Mouse (Mus musculus) embryo, embryonic 10 days (tissue): ENCODE results near the gene Ngb.

ENCODE experiments used
- DNase-seq: peaks from one replicate; pipeline ENCODE4 v3.0.0-alpha.2; 2015; ENCODE audit warnings: low spot score

Gene Ngb

GRCm38 (mm10) chr12:87091916-87092315, 10.4 kb downstream of the Ngb start:
- DNase-seq = no peak

DNA sequence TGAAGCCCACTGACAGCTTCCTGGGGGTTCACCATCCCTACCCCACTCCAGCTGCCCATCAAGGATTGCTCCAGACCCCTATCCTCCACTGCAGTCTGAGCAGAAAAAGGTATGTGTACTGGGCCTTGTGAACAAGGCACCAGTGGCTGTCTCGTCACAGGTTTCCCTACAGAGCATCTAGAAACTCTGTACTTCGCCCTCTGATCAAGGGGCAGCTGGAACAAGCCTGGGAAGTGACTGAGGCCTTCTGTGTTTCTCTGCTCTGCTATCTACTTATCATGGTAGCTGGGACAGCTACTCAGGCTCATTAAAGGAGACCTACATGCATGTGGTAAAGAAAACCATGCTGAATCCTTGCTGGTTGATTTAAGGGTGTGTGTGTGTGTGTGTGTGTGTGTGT, 12.6 kb downstream of the Ngb start:
- DNase-seq = no peak

GRCm38 (mm10) chr12:87089255-87089654, 13.1 kb downstream of the Ngb start:
- DNase-seq = no peak

- peak; percentile 33 for DNase-seq
Observed at GRCm38 (mm10) chr12:87088331-87088730, 14.0 kb downstream of the Ngb start.

DNA sequence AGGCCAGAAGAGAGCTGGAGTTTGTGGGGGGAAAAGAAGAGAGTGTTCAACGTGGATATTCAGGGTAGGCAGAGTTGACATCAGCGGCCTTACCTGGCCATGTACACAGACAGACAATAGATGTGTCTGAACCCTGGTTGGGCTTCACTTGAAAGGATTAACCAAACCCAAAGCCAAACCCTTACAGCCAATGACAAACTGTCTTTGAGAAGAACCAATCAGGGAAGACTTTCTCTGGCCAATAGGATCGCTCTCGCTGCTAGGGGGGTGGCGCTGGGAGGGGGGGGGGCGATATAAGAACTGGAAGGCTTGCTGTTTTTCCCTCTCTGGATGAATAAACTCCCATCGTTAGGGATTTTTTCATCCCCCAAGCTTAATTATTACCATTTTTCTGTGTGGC, 15.1 kb downstream of the Ngb start:
- no peak for DNase-seq

- DNase-seq = no peak
Observed at GRCm38 (mm10) chr12:87082797-87083196, 19.5 kb downstream of the Ngb start.

- no peak for DNase-seq
Observed at GRCm38 (mm10) chr12:87076610-87077009, 25.7 kb downstream of the Ngb start.

- no peak for DNase-seq
Observed at GRCm38 (mm10) chr12:87070520-87070919, 31.8 kb downstream of the Ngb start.

- no peak for DNase-seq
Observed at GRCm38 (mm10) chr12:87066429-87066828, 35.9 kb downstream of the Ngb start.

DNA sequence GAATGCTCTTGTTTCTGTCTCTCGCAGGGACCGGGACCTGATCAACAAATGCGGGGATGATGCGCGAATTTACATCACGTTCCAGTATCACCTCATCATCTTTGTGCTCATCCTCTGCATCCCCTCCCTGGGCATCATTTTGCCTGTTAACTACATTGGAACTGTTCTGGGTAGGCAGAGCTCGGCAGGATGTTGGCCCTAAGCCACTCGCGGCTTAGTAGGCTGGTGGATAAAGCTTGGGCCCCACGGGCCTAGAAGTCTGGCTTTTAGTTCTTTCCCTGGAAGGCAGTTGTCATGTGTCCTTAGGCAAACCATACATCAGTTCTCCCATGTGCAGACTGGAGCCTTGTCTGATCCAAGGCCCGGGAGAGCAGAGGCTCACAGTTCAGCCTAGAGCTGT, 36.9 kb downstream of the Ngb start:
- no peak for DNase-seq

GRCm38 (mm10) chr12:87057066-87057465, 45.3 kb downstream of the Ngb start:
- DNase-seq = no peak

- DNase-seq = no peak
Observed at GRCm38 (mm10) chr12:87054873-87055272, 47.5 kb downstream of the Ngb start.

DNA sequence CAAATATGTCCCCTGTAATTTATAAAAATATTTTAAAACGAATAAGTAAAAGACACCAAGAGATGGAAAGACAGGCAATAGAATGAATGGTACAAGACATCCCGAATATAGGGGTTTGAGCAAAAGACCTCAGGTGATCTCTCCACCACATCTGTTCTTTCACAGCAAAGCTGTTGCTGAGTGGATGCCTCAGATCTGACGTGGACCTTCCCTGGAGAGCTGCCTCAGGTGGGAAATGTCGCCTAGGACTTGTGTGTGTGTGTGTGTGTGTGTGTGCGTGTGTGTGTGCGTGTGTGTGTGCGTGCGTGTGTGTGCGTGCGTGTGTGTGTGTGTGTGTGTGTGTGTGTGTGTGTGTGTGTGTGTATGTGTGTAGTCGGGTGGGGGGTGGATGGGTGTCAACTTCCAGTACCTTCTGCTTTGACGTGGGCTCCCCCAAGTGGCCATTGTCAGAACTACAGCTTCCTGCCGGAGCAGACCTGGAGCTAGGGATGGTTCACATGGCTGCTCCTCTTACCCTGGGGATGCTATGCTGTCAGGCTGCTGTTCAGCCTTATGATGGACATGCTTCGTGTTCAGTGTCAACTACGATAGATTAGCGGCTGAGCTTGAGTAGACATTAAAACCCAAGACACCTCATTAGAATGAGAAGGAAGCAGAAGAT, 49.5 kb downstream of the Ngb start:
- DNase-seq = peak; percentile 71

DNA sequence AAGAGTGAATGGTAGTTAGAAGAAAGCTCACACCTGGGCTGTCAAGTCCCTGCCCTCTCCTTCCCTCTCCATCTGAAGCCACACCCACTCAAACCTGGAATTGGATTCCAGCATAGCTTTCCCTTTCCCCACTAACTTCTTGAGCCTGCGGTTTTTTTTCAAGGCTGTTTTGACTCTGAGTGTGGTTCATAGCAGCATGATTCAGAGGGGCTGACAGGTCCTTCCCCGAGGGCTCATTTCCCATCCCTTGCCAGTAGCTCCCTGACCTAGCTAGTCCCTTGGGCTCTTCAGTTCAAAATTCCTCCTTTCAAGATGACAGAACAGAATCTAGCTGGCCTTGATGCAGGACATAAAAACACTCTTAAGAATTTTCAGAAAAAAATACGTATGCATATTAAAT, 54.8 kb downstream of the Ngb start:
- DNase-seq = no peak
